Mouse (Mus musculus) stomach, embryonic 16.5 days (tissue): ENCODE measurements around the gene Zc3hav1. TPM values are rescaled to one million over a fixed set of nuclear protein-coding genes. Genes with fewer than 3 reads are reported as not detected.
A peak's percentile ranks its signal among the peaks of the same experiment; 100 is the strongest.

Experiments used
- ATAC-seq: fragments of 200-750 bp; cut with Nextera tagmentation; 2 replicates; pipeline ENCODE4 v1.8.0; 2017; ENCODE audit warnings: moderate number of reproducible peaks, moderate TSS enrichment; ENCODE audit not compliant: insufficient read depth, low FRiP score
- H3K27ac ChIP-seq: fragments of 300-500 bp; sonication (generic); 2 replicates; pipeline ENCODE4 v1.5.1; 2014; ENCODE audit warnings: low read length
- H3K27me3 ChIP-seq: fragments of 300-500 bp; sonication (generic); 2 replicates; pipeline ENCODE4 v1.6.1; 2014; ENCODE audit warnings: low read length, control low read depth, mixed read lengths; ENCODE audit not compliant: control insufficient read depth, insufficient read depth
- H3K36me3 ChIP-seq: fragments of 300-500 bp; sonication (generic); 2 replicates; pipeline ENCODE4 v1.6.1; 2014; ENCODE audit warnings: low read length; ENCODE audit not compliant: control insufficient read depth, insufficient read depth
- H3K4me1 ChIP-seq: fragments of 300-500 bp; sonication (generic); 2 replicates; pipeline ENCODE4 v1.6.1; 2014; ENCODE audit warnings: low read length, control low read depth, mixed read lengths; ENCODE audit not compliant: control insufficient read depth, insufficient read depth
- H3K4me2 ChIP-seq: fragments of 300-500 bp; sonication (generic); 2 replicates; pipeline ENCODE4 v1.6.1; 2014; ENCODE audit warnings: low read depth, low read length, mixed read lengths
- H3K4me3 ChIP-seq: fragments of 300-500 bp; sonication (generic); replicated peaks from 2 replicates; pipeline ENCODE4 v1.5.1; 2014; ENCODE audit warnings: mild to moderate bottlenecking, low read length
- H3K9ac ChIP-seq: fragments of 300-500 bp; sonication (generic); 2 replicates; pipeline ENCODE4 v1.6.1; 2014; ENCODE audit warnings: low read length
- H3K9me3 ChIP-seq: fragments of 300-500 bp; sonication (generic); replicated peaks from 2 replicates; pipeline ENCODE4 v1.6.1; 2016; ENCODE audit warnings: low read length, control low read depth; ENCODE audit not compliant: control insufficient read depth
- WGBS: fragments of 180-500 bp; shearing (Covaris S2); extraction: QIAGEN DNeasy Blood & Tissue Kit; methylation state at CpG from one replicate; pipeline ENCODE4 v1.1.7; 2014; 5-methylcytosine and 5-hydroxymethylcytosine counted together
- polyA plus RNA-seq: library from polyadenylated mRNA; unstranded; fragments of >200 nt; fragmentation: Nextera tagmentation; extraction: Ambion mirVana; gene quantifications from 2 replicates; pipeline ENCODE4 v1.2.1, GENCODE M21; 2015

The Zc3hav1 gene
- polyA plus RNA-seq, 1 experiment from 2014 or later, result 10.0 TPM

DNA sequence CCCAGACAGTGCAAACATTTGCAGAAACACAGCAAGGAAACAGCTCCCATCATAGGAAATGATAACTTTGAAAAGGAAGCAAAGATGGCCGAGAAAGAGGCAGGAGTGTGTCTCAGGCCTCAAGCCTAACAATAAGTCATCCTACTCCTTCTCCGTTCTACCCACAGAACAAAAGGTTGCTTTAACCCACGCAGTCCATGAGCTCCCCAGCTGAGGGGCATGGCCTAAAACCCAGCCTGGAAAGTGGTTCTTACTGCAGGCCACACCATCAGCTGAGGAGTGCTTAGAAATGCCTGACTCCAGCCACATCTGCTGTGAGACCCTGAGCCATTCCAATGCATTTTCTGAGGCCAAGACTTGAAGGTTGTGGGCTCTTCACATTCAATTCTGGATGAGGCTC, 10.8 kb downstream of the Zc3hav1 start:
- H3K9ac ChIP-seq, result no peak overlapping the region
- WGBS, result 61% methylated on average over 3 of the region's 3 CpGs
- no peaks in the 10 kb centered on the region for H3K27me3 ChIP-seq
- H3K4me3 ChIP-seq, result no peak overlapping the region
- H3K4me2 ChIP-seq, result no peak overlapping the region
- no peak overlapping the region for H3K27ac ChIP-seq
- no peaks in the 10 kb centered on the region for H3K9me3 ChIP-seq
- peaks cover 14% of the 10 kb centered on the region for H3K4me1 ChIP-seq
- ATAC-seq, result no peak
- H3K36me3 ChIP-seq, result no peaks in the 10 kb centered on the region

DNA sequence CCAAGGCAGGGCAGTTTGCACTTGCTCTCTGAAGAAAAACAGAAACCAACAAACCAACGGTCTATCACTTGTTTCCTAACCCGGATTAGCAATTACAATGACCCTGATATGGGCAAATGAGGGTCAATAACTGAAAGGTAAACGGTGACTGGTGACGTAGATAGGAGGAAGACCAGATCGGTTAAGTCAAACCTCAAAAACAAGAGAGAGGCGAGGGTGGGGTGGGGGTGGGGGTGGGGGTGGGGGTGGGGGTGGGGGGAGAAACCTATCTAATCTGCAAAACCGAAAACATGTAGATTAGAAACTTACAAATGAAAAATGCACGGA, 11.8 kb downstream of the Zc3hav1 start:
- ATAC-seq, result no peak
- Histone ChIP-seq H3K9ac (no peak overlapping the region), H3K27ac (no peak overlapping the region; the same call in 1 of the 2 replicates), H3K4me1 (peaks cover 14% of the 10 kb centered on the region), H3K4me2 (peak overlapping the region; percentile 24; the same call in 1 of the 2 replicates), H3K9me3 (no peaks in the 10 kb centered on the region), H3K27me3 (no peaks in the 10 kb centered on the region), H3K36me3 (no peaks in the 10 kb centered on the region), H3K4me3 (no peak overlapping the region)
- WGBS, result 53% methylated on average over 8 of the region's 8 CpGs

- 0 out of 2 replicates have a peak overlapping the region, but pooled peaks have one; percentile 3 for H3K4me3 ChIP-seq
- 30% methylated on average over 11 of the region's 11 CpGs for WGBS
- H3K9ac ChIP-seq, result peak overlapping the region; percentile 11; the same call in 1 of the 2 replicates
- H3K36me3 ChIP-seq, result no peaks in the 10 kb centered on the region
- peaks cover 14% of the 10 kb centered on the region for H3K4me1 ChIP-seq
- H3K27ac ChIP-seq, result peak overlapping the region; percentile 10
- no peaks in the 10 kb centered on the region for H3K27me3 ChIP-seq
- ATAC-seq, result 0 out of 2 replicates have a peak, but pooled peaks have one; percentile 48
- peak overlapping the region; percentile 24; the same call in 1 of the 2 replicates for H3K4me2 ChIP-seq
- H3K9me3 ChIP-seq, result no peaks in the 10 kb centered on the region
Measured at GRCm38 (mm10) chr6:38341751-38342665, 12.4 kb downstream of the Zc3hav1 start.

DNA sequence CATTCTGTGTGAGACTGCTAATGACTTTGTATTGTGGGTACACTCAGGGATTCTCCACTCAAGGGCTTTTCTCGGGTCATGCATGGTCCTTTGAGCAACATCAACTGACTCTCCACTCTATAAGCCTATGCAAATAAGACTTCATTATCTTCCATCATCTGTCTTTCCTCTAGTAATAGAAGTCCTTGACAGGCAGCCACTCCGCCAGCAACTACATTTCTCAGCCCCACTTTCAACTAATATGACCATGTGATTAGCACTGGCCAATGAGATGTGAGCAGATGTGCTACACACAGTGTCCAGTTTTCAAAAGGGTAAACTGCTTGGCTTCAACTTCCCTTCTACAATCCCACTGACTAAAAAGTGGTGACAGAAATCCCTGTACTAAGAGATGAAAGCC, 15.3 kb downstream of the Zc3hav1 start:
- WGBS, result 54% methylated on average over 2 of the region's 2 CpGs
- Histone ChIP-seq H3K9me3 (no peaks in the 10 kb centered on the region), H3K9ac (no peak overlapping the region), H3K4me1 (peaks cover 14% of the 10 kb centered on the region), H3K4me2 (no peak overlapping the region), H3K27ac (no peak overlapping the region), H3K36me3 (no peaks in the 10 kb centered on the region), H3K4me3 (no peak overlapping the region), H3K27me3 (no peaks in the 10 kb centered on the region)
- no peak for ATAC-seq

- H3K4me3 ChIP-seq, result no peak overlapping the region
- ATAC-seq, result peak; percentile 46; the same call in 1 of the 2 replicates
Measured at GRCm38 (mm10) chr6:38337951-38338350, 16.5 kb downstream of the Zc3hav1 start.

GRCm38 (mm10) chr6:38337166-38337705, 17.2 kb downstream of the Zc3hav1 start:
- H3K9ac ChIP-seq, result no peak overlapping the region
- 90% methylated on average over 4 of the region's 4 CpGs for WGBS
- no peaks in the 10 kb centered on the region for H3K9me3 ChIP-seq
- H3K27ac ChIP-seq, result no peak overlapping the region
- no peaks in the 10 kb centered on the region for H3K27me3 ChIP-seq
- H3K4me3 ChIP-seq, result no peak overlapping the region
- H3K4me1 ChIP-seq, result peaks cover 6% of the 10 kb centered on the region
- no peak overlapping the region for H3K4me2 ChIP-seq
- no peak for ATAC-seq
- no peaks in the 10 kb centered on the region for H3K36me3 ChIP-seq

More at GRCm38 (mm10) chr6:38337951-38338350, 16.5 kb downstream of the Zc3hav1 start:
- Histone ChIP-seq H3K9ac (no peak overlapping the region), H3K36me3 (no peaks in the 10 kb centered on the region), H3K27ac (no peak overlapping the region), H3K9me3 (no peaks in the 10 kb centered on the region), H3K27me3 (no peaks in the 10 kb centered on the region), H3K4me2 (no peak overlapping the region), H3K4me1 (peaks cover 9% of the 10 kb centered on the region)
- 56% methylated on average over 6 of the region's 6 CpGs for WGBS

DNA sequence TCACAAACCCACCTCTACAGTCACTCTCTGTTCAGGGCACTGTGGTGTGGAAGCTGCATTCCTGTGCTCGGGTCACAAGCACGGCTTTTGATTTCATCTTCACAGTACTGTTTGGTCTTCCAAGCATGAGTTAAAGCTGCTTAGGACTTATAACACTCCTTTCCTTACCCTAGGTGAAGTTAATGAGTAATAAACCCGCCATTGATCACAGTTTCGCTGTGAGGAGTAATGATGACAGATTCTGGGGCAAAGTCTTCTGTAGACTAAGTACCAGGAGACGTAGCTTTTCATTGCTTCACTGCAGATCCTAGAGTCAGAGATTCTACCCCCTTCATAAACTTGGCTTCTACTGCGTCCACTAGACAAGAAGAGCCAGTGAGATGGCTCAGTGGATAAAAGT, 19.1 kb downstream of the Zc3hav1 start:
- WGBS, result 55% methylated on average over 6 of the region's 6 CpGs
- H3K27me3 ChIP-seq, result no peaks in the 10 kb centered on the region
- H3K9ac ChIP-seq, result no peak overlapping the region
- H3K36me3 ChIP-seq, result no peaks in the 10 kb centered on the region
- no peaks in the 10 kb centered on the region for H3K9me3 ChIP-seq
- no peak overlapping the region for H3K4me3 ChIP-seq
- no peaks in the 10 kb centered on the region for H3K4me1 ChIP-seq
- ATAC-seq, result peak; percentile 56; the same call in 1 of the 2 replicates
- H3K27ac ChIP-seq, result 0 out of 2 replicates have a peak overlapping the region, but pooled peaks have one; percentile 10
- no peak overlapping the region for H3K4me2 ChIP-seq

DNA sequence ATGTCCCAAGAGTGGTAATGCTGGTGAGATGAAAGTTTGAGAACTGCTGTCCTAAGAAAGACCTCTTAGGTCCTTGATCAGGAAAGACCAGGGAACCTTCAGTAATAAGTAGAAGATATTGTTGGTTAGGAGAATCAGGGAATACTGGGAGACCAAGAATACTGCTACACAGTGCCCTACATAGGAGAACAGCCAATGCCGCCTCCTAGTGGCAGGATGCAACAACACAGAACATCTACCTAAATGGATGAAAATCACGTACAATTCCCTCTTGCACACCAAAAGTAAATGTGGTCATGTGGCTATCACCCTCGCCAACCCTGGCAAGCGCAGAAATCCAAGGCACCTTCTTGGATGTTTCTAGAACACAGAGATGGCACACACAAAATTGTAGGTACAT, 27.8 kb downstream of the Zc3hav1 start:
- Histone ChIP-seq H3K36me3 (no peaks in the 10 kb centered on the region), H3K4me1 (no peaks in the 10 kb centered on the region), H3K4me2 (no peak overlapping the region), H3K9me3 (no peaks in the 10 kb centered on the region), H3K4me3 (no peak overlapping the region), H3K27me3 (no peaks in the 10 kb centered on the region), H3K9ac (no peak overlapping the region), H3K27ac (no peak overlapping the region)
- no peak for ATAC-seq
- 31% methylated on average over 4 of the region's 4 CpGs for WGBS

GRCm38 (mm10) chr6:38320621-38321020, 33.8 kb downstream of the Zc3hav1 start:
- no peaks in the 10 kb centered on the region for H3K36me3 ChIP-seq
- H3K9me3 ChIP-seq, result 0 out of 2 replicates have a peak, but pooled peaks cover 3% of the 10 kb centered on the region
- no peaks in the 10 kb centered on the region for H3K4me1 ChIP-seq
- H3K4me2 ChIP-seq, result no peak overlapping the region
- H3K27ac ChIP-seq, result no peak overlapping the region
- H3K27me3 ChIP-seq, result no peaks in the 10 kb centered on the region
- H3K4me3 ChIP-seq, result no peak overlapping the region
- ATAC-seq, result no peak
- whole genome bisulfite sequencing, result 86% methylated on average over 9 of the region's 9 CpGs
- H3K9ac ChIP-seq, result no peak overlapping the region
